Mouse (Mus musculus) CH12.LX (cell line): Measurements from ENCODE around the gene Peli1. TPM values are rescaled to one million over a fixed set of nuclear protein-coding genes. Genes with fewer than 3 reads are reported as not detected.

Source experiments
- DNase-seq: peaks from one replicate; pipeline ENCODE4 v3.0.0-alpha.2; 2013; ENCODE audit errors: extremely low read depth
- H3K27ac ChIP-seq: 2 replicates; pipeline ENCODE4 v1.5.1; 2012; ENCODE audit warnings: low read depth, mild to moderate bottlenecking, control low read depth, moderate library complexity; ENCODE audit not compliant: insufficient read depth
- H3K27me3 ChIP-seq: replicated peaks from 2 replicates; pipeline ENCODE3; 2012; ENCODE audit warnings: inconsistent platforms
- H3K36me3 ChIP-seq, 2 experiments: replicated peaks in 1 of 2; 2 replicates each; pipeline versions ENCODE3 to v1.6.1; 2012; ENCODE audit warnings: inconsistent platforms in 1 of 2, low read length in 1 of 2, mild to moderate bottlenecking in 1 of 2, mixed read lengths in 1 of 2, moderate library complexity in 1 of 2; ENCODE audit not compliant: control insufficient read depth in 1 of 2, insufficient read depth in 1 of 2
- H3K4me1 ChIP-seq, 2 experiments: 2 replicates each; pipeline ENCODE4 v1.6.1; 2012; ENCODE audit warnings: inconsistent platforms in 1 of 2, moderate library complexity in 1 of 2; ENCODE audit not compliant: insufficient read depth in 2 of 2, control insufficient read depth in 1 of 2
- H3K4me2 ChIP-seq: 2 replicates; pipeline ENCODE4 v1.6.1; 2012; ENCODE audit warnings: low read depth, mild to moderate bottlenecking, control low read depth; ENCODE audit not compliant: poor library complexity, insufficient read depth, severe bottlenecking
- H3K4me3 ChIP-seq, 3 experiments: fragments of 150-350 bp in 1 of 3; sonication (generic) in 1 of 3; replicated peaks in 1 of 3; 2 replicates each; pipeline versions ENCODE3 to v1.5.1; 2011 to 2012; ENCODE audit warnings: low read depth in 2 of 3, low read length in 2 of 3, mild to moderate bottlenecking in 2 of 3, moderate library complexity in 2 of 3, control low read depth in 1 of 3, improper control_type of control experiment in 1 of 3, inconsistent platforms in 1 of 3, mixed read lengths in 1 of 3; ENCODE audit not compliant: poor library complexity in 1 of 3
- H3K79me2 ChIP-seq: replicated peaks from 2 replicates; pipeline ENCODE4 v1.6.1; 2012; ENCODE audit warnings: mild to moderate bottlenecking, moderate library complexity; ENCODE audit not compliant: control insufficient read depth, poor library complexity, insufficient read depth, severe bottlenecking; ENCODE audit errors: extremely low read depth
- H3K9ac ChIP-seq: 2 replicates; pipeline ENCODE4 v1.6.1; 2012; ENCODE audit warnings: low read depth, mild to moderate bottlenecking, control low read depth, moderate library complexity; ENCODE audit not compliant: insufficient read depth
- H3K9me3 ChIP-seq: replicated peaks from 2 replicates; pipeline ENCODE3; 2012; ENCODE audit warnings: low read length, inconsistent platforms, mixed read lengths
- CHD2 ChIP-seq: IDR thresholded peaks from 2 replicates; pipeline ENCODE4 v1.6.1; 2011; ENCODE audit warnings: low read length, improper control_type of control experiment
- E2F4 ChIP-seq: IDR thresholded peaks from 2 replicates; pipeline ENCODE4 v1.6.1; 2011; ENCODE audit warnings: low read depth, low read length, improper control_type of control experiment; ENCODE audit not compliant: insufficient replicate concordance
- EP300 ChIP-seq: IDR thresholded peaks from 2 replicates; pipeline ENCODE4 v1.6.1; 2011; ENCODE audit warnings: low read length, improper control_type of control experiment
- HCFC1 ChIP-seq: IDR thresholded peaks from 2 replicates; pipeline ENCODE4 v1.6.1; 2012; ENCODE audit warnings: low read depth, mild to moderate bottlenecking, inconsistent platforms, low read length, improper control_type of control experiment
- KAT2A ChIP-seq: IDR thresholded peaks from 2 replicates; pipeline ENCODE4 v1.6.1; 2012; ENCODE audit warnings: low read length, improper control_type of control experiment, inconsistent platforms; ENCODE audit not compliant: insufficient replicate concordance
- MAFK ChIP-seq: IDR thresholded peaks from 2 replicates; pipeline ENCODE4 v1.6.1; 2011; ENCODE audit warnings: low read length, improper control_type of control experiment; ENCODE audit not compliant: insufficient replicate concordance
- MEF2A ChIP-seq: IDR thresholded peaks from 2 replicates; pipeline ENCODE4 v1.6.1; 2014; ENCODE audit warnings: low read depth, mild to moderate bottlenecking, inconsistent platforms, low read length, improper control_type of control experiment, borderline replicate concordance
- MXI1 ChIP-seq: IDR thresholded peaks from 2 replicates; pipeline ENCODE4 v1.6.1; 2011; ENCODE audit warnings: mild to moderate bottlenecking, low read depth, low read length, improper control_type of control experiment
- NELFE ChIP-seq: IDR thresholded peaks from 2 replicates; pipeline ENCODE4 v1.6.1; 2011; ENCODE audit warnings: low read depth, low read length, improper control_type of control experiment
- PAX5 ChIP-seq: IDR thresholded peaks from 2 replicates; pipeline ENCODE4 v1.6.1; 2012; ENCODE audit warnings: low read length, inconsistent platforms, mixed read lengths
- POLR2A ChIP-seq: IDR thresholded peaks from 2 replicates; pipeline ENCODE4 v1.6.1; 2011; ENCODE audit warnings: low read depth, mild to moderate bottlenecking, improper control_type of control experiment, low read length
- POLR2AphosphoS2 ChIP-seq: IDR thresholded peaks from 2 replicates; pipeline ENCODE4 v1.6.1; 2011; ENCODE audit warnings: low read depth, low read length, improper control_type of control experiment
- RAD21 ChIP-seq: IDR thresholded peaks from 2 replicates; pipeline ENCODE4 v1.6.1; 2011; ENCODE audit warnings: low read depth, mild to moderate bottlenecking, low read length, improper control_type of control experiment, moderate library complexity
- RCOR1 ChIP-seq: conservative IDR thresholded peaks from 2 replicates; pipeline ENCODE4 v1.6.1; 2012; ENCODE audit warnings: low read depth, mild to moderate bottlenecking, inconsistent platforms, low read length, improper control_type of control experiment
- SIN3A ChIP-seq: IDR thresholded peaks from 2 replicates; pipeline ENCODE4 v1.6.1; 2012; ENCODE audit warnings: low read length, improper control_type of control experiment, inconsistent platforms
- SMC3 ChIP-seq: IDR thresholded peaks from 2 replicates; pipeline ENCODE4 v1.6.1; 2011; ENCODE audit warnings: low read depth, low read length, improper control_type of control experiment
- TCF12 ChIP-seq: IDR thresholded peaks from 2 replicates; pipeline ENCODE4 v1.6.1; 2014; ENCODE audit warnings: low read depth, mild to moderate bottlenecking, inconsistent platforms, low read length, improper control_type of control experiment
- USF2 ChIP-seq: conservative IDR thresholded peaks from 2 replicates; pipeline ENCODE4 v1.6.1; 2011; ENCODE audit warnings: low read depth, low read length, improper control_type of control experiment
- ZC3H11A ChIP-seq: IDR thresholded peaks from 2 replicates; pipeline ENCODE4 v1.6.1; 2012; ENCODE audit warnings: low read depth, mild to moderate bottlenecking, inconsistent platforms, low read length, improper control_type of control experiment
- ZNF384 ChIP-seq: IDR thresholded peaks from 2 replicates; pipeline ENCODE4 v1.6.1; 2012; ENCODE audit warnings: low read depth, low read length, improper control_type of control experiment, inconsistent platforms
- dilution Hi-C: fragments of 300-500 bp; cut with MboI; formaldehyde crosslinking; loops from 2 replicates; pipeline ENCODE4 v1.14.3; 2020; ENCODE audit warnings: low sequenced_read_pairs; ENCODE audit not compliant: extremely low pct_unique_long_range_greater_than_20kb, extremely low pct_ligation_motif_present
- in situ Hi-C: fragments of 300-500 bp; cut with MboI; formaldehyde crosslinking; loops from 3 replicates; pipeline ENCODE4 v1.14.3; 2019; ENCODE audit warnings: low sequenced_read_pairs, low pct_ligation_motif_present, low pct_unique_long_range_greater_than_20kb, mixed read lengths
- polyA plus RNA-seq: library from polyadenylated mRNA; unstranded; fragments of >175 nt; gene quantifications from 2 replicates; pipeline ENCODE4 v1.2.1, GENCODE M21; 2012; ENCODE audit warnings: low read depth; ENCODE audit not compliant: insufficient read length
- total RNA-seq, 2 experiments: library from RNA; depleted of rRNA; stranded (reverse); fragments of 300-350 nt in 1 of 2; fragments of >200 nt in 1 of 2; gene quantifications; 2 replicates each; pipeline ENCODE4 v1.2.3; 2012 to 2014

Gene Peli1
- total and polyA plus RNA-seq, 3 experiments: 6.7 to 25.9 (median 14.8) TPM

- dilution Hi-C loops (no loop called here), in situ Hi-C loops (loop anchor here (25.0 kb wide), 1 partner anchor 733 kb away; no protein-coding TSS in a partner anchor)
- Histone ChIP-seq H3K4me1 (peaks cover 2 to 9% of the 10 kb centered on the region in 2 experiments; a peak in 3 of 4 replicates), H3K27ac (no peak overlapping the region), H3K9me3 (peaks cover 13% of the 10 kb centered on the region), H3K4me3 (no peak overlapping the region), H3K9ac (no peak overlapping the region), H3K36me3 (no peaks in the 10 kb centered on the region), H3K4me2 (no peak overlapping the region), H3K27me3 (no peaks in the 10 kb centered on the region), H3K79me2 (no peaks in the 10 kb centered on the region)
- TF ChIP-seq SIN3A (no peak), TCF12 (no peak), USF2 (no peak), RCOR1 (no peak), CHD2 (no peak), PAX5 (no peak), EP300 (no peak), ZNF384 (no peak), KAT2A (no peak), MAFK (no peak), POLR2A (no peak), POLR2AphosphoS2 (no peak), MXI1 (no peak), RAD21 (no peak), HCFC1 (no peak), E2F4 (no peak), MEF2A (no peak), ZC3H11A (no peak), SMC3 (no peak), NELFE (no peak)
- no peak for DNase-seq
Measured at GRCm38 (mm10) chr11:21194851-21195250, 103.8 kb downstream of the Peli1 start.

Other genes with a start within 250 kb of the Peli1 start
- gene Vps54, start 148.0 kb downstream of the Peli1 start, total RNA-seq (2012; rRNA removed): 20.4 and 24.7 TPM in 2 replicates
- 37.5 and 43.5 TPM in 2 replicates for gene Vps54, start 148.0 kb downstream of the Peli1 start, total RNA-seq (2014; rRNA removed)
- 22.7 and 22.9 TPM in 2 replicates for gene Vps54, start 148.0 kb downstream of the Peli1 start, polyA plus RNA-seq